Mouse (Mus musculus) mesoderm, embryonic 11.5 days (tissue): ENCODE data around the gene B2m.
"Not testable (repeated sequence)": the region's sequence is repeated elsewhere in the genome, so short reads cannot be mapped to it uniquely, and the experiment has no call there.

Source experiments
- DNase-seq: peaks from one replicate; pipeline ENCODE4 v3.0.0-alpha.2; 2012; ENCODE audit warnings: low read depth, low spot score

Gene B2m

DNA sequence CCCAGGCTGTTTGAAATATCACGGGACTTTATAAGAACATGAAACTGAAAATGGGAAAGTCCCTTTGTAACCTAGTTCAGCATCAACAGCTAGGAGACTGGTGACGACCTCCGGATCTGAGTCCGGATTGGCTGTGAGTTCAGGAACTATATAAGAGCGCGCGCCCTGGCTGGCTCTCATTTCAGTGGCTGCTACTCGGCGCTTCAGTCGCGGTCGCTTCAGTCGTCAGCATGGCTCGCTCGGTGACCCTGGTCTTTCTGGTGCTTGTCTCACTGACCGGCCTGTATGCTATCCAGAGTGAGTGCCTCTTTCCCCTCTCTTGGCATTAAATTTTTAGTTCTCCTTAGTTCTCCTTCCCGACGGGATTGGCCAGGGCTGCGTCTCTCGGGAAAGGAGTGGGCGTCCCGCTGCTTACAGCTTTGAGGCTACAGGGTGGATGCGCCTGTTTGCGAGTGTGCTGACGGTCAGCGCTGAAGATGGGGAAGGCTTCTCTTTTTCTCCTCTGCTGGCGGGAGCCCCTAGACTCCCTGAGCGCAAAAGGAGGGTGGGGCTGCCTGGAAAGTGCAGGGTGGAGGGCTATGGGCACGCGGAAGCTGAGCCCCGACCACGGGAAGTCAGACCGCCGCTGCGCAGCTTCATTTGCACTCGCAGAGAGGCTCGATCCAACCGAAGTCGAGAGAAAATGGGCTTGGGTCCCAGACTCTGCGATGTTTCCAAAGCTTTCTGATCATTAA is at the start of gene B2m:
Gene B2m, plus strand, starts transcription at position 179 of the 734 bp plus-strand sequence.
- peak; percentile 96 for DNase-seq

DNA sequence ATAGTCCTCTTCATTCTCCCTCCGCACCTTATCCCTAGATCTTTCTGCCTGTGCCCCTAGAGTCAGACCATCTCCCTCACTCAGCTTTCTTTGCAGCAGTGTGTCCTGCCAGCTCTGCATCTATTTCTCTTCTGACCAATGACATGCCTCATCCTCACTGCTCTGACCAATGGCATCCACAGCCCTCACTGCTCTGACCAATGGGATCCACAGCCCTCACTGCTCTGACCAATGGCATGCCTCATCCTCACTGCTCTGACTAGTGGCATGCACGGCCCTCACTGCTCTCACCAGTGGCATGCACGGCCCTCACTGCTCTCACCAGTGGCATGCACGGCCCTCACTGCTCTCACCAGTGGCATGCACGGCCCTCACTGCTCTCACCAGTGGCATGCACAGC is 49.8 kb upstream of the B2m start:
- not testable (repeated sequence) for DNase-seq

DNA sequence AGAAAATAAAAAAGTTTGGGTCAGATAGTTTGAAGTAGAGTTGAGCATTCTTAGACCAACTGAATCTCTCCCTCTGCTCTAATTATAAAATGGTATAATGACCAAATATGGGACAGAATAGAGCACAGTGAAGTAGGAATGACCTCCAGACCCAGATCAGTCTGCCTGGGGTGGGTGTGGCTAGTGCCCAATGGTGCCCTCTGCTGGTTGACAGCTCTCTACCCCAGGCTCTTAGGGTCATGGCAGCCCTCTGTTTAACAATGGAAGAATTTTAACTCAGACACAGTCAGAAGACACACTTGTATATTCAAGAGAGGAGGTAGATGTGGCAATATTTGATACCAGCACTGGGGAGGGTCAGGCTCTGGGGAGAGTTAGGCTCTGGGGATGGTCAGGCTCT is 45.4 kb upstream of the B2m start:
- DNase-seq: no peak

DNA sequence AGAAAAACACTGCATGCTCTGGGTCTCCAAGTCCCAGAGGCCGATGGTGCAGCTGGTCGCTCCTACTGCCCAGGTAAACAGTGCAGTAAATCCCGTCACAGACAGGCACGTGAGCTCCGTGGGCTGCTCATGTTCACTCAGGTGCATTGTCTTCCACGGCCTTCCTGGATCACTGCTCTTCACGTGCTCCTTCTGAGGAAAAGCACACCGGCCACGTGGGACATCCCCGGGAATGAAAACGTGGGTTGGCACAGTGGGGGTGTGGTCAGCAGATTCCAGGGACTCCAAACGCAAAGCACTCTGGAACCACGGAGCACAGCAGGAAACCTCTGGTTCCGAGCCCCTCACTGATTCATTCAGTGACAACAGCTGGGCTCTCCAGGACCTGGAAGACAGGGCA is 39.4 kb upstream of the B2m start:
- DNase-seq: no peak

DNA sequence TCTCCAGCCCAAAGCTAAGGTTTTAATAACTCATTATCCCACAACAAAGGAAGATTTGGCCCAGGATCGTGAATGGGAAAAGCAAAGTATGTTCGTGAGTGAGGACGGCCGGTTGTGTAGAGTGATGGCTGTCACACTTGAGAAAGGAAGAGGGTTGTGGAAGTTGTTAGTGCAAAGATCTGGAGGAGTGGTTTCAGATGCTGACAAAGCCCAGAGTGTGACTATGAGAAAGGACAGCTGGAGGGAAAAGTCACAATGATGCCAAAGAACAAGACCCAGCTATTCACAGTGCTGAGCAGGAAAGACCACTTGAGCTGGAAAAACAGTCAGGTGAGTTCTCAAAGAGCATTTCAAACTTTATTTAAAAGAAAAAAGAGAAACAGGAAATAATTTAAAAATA is 37.8 kb upstream of the B2m start:
- DNase-seq: no peak

DNA sequence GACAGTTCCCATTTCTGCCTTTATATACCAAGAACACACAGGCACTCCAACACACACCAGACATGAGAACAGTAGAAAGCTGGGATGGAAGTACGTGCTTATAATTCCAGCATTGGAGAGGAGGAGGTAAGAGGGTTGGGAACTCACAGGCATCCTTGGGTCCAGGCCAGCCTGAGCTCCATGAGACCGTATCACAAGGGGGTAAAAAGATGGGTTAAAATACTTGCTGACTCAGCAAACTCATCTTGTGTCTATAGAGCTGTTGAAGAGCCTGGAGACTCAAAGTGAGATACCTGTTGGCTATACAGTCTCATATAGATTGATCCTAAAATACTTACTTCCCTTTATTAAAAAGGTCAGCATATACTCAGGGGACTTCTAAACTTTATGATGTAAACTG is 30.6 kb upstream of the B2m start:
- no peak for DNase-seq

DNA sequence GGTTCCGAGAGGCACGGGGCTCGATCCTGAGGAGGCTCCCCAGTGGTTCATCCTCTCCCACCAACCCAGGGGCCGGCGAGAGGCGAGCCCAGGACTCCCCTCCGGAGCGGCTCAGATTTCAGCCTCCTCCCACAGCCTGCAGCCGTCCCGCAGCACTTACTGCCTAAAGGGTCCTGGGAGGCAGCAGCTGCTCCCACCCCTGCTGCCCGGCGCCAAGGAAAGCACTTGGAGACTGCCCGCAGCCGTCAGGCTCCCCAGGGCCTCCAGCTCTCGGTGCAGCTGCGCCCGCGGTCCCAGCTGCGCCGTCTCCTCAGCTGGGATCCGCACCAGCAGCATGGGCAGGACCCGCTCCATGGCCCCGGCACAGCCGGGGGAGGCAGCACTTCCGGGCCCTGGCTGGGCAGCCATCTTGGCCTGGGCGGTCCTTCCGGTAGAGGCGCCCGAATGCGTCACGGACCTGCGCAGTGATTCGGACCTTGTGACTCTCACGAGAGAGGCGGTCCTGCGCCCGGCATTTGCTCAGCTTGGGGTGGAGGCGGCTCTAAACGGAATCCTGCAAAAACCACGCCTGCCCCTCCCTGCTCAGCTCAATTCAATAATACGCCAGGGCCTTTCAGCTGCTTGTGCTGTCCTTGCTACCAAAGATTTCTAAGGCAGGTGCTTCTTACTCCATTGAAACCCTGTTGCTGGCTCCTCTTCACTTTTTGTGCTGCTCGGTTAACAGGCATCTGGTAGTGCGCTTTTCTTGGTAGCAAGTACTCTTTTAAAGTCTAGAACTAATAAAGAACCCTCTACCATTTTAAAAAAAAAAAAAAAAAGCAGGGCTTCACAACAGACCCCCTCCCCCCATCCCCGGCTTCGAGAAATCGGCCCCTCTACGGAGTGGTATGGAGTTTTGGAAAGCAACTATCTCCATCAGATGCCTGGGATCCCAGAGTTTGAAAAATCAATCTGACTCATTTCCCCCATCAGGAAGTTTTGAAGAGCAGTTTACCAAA is 29.2 kb upstream of the B2m start, which contains the start of gene Spg11:
Gene Spg11, minus strand, starts transcription at position 426 of the 998 bp plus-strand sequence.
- DNase-seq: peak; percentile 97

DNA sequence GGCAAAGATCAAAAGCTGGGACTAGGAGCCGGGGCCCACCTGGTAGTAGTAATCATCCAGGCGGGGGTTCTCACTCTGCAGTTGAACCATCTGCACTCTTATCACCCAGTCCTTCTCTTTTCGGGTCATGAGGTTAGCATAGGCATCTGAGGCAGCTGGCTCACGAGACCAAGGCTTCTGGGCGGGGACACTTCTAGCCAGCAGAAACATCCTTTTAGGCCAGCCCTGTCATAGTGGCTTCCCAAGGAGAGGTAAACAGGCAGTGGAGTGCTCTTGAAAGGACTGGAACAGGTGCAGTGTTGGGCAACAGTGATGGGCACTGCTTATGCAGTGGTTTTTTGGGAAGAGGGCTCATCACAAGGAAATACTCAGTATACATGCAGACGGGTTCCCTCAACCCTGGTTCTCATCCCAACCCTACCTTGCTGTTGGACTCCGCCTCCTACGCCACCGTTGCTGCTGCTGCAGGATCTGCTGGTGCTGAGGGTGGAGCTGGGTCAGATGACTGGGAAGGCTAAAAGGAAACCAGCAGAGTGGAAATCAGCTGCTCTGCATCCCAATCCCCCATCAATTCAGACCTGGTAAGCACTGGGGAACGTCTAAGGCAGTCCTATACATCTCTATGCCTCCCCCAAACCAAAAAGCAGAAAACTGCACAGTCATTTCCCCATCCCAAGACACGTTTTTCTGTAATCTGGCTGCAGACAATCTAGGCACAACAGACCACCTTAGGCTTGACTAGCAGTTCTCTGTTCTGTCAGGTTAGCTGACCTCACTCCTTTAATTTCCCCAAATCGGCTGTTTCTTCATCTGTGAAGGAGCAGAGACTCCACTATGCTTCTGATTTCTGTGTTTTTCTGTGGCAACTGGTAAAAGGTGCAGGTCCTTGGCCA is 21.6 kb upstream of the B2m start:
- DNase-seq: no peak

DNA sequence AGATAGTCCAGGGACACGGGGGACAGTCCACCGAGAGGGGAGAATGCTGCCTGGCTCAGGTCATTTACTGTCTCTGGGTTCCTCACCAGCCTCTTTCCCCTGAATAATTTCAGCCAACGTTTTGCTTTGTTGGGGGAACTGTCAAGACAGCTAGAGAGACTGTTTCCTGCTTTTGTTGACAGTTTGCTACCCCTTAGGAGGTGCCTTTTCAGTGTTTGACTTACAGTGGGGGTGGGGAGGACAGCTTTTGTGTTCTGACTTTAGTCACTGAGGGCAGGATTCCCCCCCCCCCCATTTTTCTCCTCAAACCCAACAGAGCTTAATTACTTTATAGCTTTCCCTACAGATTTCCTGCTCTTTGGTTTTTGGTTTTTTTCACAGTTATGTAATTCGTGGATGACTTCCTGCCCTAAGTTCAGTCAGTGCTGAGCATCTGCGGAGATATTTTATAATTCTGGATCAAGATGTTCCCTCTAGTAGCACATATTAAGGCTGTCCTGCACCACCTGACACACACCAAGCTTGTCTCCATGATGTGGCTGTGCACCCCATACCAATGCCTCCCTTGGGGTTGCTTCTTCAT is 20.6 kb upstream of the B2m start:
- DNase-seq: no peak

DNA sequence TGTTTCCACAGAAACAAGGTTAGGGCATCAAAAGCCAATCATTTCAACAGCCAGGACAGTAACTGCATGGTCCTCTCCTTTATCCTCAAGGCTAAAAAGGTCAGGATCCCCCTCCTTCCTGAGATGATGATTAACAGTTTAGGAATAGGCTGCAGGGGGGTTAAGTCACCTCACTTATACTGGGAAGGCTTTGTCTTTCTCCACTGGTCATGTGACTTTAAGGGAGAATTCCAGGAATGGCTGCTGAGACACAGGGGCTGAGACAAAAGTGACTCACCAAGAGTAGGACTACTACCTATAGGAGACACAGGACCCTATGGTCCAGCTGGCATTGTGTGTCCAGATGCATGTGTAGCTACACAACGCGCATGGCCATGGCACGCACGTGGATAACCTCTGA is 19.9 kb upstream of the B2m start:
- no peak for DNase-seq

DNA sequence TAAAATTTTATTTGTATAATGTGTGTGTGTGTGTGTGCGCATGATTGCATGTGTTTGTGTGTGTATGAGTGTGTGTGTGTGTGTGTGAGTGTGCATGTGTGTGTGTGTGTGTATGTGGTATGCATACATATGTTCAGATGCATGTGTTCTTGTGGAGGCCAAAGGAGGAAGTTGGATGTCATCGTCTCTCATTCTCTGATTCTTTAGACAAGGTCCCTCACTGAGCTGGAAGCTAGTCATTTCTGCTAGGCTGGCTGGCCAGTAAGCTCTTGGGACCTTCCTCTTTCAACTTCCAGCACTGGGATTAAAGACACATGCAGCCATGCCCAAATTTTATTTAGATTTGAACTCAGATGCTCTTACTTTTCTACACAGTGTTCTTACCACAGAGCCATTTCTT is 15.4 kb upstream of the B2m start:
- no peak for DNase-seq

DNA sequence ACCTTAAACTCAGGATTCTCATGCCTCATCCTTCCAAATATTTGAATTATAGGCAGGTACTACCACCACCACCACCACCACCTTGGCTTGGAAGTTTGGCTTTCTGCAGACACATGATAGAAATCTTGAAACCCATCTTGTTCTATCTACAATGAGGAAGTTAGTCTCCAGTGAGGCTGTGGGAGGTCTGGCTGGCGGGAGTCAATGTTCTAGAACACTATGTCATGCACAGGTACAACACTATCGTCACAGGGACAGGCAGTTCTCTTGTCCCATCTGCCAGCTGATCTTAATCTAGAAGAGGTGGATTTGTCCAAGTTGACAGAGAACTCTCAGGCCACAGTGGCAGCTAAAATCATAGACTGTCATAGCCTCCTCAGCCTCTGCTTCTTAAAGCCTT is 14.9 kb upstream of the B2m start:
- DNase-seq: no peak

DNA sequence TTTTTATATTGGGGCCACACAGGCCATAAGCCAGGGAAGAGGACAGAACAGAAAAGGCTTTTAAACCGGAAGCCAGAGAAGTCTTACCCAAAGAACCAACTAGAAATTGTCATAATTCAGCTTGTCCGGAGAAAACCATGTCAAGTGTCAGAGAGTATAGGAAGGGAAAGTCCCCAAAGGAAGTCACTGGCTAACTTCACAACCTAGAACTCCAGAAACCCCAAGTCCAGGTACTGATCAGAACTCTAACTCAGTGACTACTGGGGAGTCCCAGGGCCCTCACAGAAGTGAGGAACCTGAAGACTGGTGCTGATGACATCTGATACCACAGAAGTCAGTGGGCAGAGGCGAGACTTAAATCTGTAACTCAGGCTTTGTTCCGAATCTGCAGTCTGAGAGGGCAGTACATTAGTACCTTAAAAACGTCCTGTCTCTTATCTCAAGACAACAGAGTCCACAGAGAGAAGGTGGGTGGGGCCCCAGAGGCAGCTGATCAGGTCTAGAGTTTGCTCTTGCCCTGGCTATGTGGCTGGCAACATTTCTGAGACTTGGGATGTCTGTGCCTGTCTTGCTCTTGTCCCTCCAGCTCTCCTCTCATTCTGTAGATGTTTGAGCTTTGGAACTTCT is 9.5 kb upstream of the B2m start:
- no peak for DNase-seq

DNA sequence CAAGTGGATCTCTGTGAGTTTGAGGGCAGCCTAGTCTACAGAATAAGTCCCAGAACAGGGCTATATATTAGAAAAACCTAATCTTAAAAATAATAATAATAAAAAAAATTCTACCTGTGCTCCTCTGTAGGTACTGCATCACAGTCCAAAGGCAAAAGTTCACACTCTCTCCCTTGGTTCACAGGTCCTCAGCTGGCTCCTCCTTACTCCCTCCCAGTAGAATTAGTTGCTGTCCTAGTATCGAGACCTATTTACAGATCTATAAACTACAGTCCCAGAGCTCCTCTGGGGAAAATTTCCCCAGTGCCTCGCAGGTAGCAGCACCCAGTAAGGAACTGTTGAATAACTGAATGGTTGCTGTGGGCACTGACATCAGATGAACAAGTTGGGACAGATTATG is 6.7 kb upstream of the B2m start:
- DNase-seq: no peak

DNA sequence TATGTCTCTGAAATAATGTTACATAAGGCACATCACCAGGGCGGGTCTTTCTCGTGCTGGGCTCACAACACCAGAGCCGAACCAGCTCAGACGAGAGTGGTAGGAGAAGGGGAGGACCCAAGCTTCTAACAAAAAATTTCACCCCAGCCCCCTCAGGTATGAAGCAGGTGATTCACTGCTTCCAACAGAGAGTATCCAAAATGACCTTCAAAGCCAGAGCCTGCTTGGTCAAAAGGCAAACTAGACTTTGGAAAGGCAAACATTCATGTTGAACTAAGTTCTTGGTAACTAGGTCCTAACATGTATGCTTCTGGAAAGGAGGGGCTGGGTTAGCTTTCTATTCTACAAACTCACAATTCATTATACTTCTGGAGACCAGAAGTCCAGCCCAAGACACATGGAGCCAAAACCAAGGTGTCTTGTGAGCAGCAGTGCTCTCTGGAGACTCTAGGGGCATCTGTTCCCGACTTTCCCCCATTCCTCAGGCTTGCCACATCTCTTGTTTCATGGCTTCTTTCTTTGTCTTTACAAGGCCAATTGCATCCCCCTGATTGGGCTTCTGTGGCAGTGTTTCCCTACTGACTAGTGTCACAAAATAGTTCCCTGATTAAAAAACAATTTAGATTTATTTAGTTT is 6.0 kb upstream of the B2m start:
- no peak for DNase-seq

DNA sequence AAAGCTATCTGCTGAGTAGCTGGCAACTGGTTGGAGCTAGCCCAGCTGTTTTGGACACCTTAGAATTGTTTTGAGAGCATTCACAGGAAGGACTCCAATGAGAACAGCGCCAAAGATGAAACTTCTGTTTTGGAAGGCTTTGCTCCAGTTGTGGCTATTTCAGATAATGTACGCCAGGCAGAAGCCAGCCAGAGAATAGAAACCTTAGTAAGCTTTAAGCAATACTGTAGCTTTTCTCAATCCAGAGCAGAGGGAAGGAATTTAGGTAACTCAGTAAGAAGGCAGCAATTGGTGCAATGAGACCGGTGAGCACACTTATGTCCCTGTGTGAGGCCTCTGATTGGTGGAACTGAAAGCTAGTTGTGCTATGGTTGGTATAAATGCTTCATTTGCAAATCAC is 4.4 kb upstream of the B2m start:
- DNase-seq: no peak

DNA sequence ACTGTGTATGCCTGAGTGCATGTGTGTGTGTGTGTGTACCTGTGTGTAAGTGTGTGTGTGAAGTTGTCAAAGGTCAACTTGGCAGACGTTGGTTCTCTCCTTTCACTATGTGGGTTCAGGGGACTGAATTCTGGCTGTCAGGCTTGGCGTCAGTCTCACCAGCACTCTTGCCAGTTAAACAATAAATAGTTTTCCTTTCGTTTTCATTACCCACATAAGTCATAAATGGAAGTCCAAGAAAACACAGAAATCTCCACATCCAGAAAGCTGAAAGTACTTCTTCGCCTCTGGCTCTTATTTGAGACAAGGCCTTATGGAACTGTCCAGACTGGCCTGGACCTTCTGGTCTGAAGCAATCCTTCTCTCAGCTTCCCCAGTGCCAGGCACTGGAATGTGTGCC is 1.7 kb upstream of the B2m start:
- DNase-seq: no peak

DNA sequence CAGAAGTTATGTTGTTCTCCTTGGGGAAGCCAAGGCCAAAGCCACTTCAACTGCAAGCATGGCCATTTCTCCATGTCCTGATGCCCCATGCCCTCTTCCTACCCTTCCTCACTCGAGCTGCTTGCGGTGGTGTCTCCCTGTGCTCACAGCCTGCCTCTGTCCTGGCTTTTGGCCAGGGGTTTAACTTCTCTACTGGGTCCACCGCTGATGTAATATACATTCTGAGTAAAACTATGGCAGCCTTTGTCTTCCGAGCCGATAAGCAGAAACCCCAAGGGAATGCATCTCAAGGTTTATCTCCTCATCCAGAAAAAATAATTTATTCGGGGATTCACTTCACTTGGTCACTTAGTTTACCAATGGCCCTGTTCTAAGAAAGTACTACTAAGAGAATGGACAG is 799 bp upstream of the B2m start:
- DNase-seq: no peak

DNA sequence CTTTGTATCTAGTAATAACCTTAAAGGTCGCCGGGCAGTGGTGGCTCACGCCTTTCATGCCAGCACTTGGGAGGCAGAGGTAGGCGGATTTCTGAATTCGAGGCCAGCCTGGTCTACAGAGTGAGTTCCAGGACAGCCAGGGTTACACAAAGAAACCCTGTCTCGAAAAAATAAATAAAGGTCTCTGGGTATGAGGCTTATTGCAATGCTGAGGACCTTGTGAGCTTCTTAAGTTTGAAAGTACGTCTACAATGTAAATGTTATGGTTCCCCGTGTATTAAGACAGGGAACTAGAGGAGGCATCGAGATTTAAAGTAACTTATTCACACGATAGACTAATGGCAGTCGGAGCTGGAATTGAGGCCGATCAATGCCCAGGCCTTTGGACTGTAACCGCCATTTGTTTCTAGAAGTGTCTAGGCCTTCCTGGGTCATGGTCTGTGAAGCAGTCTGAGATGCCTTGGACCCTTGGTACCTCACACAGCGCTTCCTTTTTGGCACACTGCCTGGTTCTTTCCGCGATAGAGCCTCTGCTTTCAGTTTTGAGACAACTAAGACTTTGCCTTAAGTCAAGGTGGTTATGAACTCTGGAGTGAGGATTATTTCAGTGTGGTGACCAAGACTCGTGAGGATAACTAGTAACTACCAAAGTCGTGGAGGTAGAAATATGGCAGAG is 894 bp downstream of the B2m start:
- peak; percentile 18 for DNase-seq

DNA sequence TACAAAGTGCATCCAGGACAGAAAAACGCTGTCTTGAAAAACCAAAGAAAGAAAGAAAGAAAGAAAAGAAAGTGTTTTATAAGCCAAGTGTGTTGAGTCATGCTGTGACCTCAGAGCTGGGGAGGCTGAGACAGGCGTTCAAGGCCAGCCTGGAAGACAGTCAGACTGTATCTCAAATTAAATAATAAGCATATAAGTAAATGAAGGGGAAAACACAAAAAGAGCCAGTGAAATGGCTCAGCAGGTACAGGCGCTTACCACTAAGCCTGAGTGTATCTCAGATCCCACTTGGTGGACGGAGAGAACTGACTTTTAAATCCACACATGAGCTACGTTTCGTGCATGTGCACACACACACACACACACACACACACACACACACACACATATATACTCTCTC is 1.8 kb downstream of the B2m start:
- no peak for DNase-seq
